Mouse (Mus musculus) 416B (cell line): ENCODE measurements around the gene Ube2r2.

ENCODE experiments used
- DNase-seq: peaks from one replicate; pipeline ENCODE4 v3.0.0; 2011; ENCODE audit warnings: low read depth

The Ube2r2 gene

GRCm38 (mm10) chr4:41135711-41136453 lies at the start of gene Ube2r2:
TSS of gene Ube2r2 (plus strand) at chr4:41135743.
- peak; percentile 64 for DNase-seq

GRCm38 (mm10) chr4:41086947-41087346 lies 48.6 kb upstream of the Ube2r2 start:
- no peak for DNase-seq

GRCm38 (mm10) chr4:41087459-41088298 lies 47.9 kb upstream of the Ube2r2 start:
- no peak for DNase-seq

- no peak for DNase-seq
Observed at GRCm38 (mm10) chr4:41089189-41089588, 46.4 kb upstream of the Ube2r2 start.

GRCm38 (mm10) chr4:41089705-41090104 lies 45.8 kb upstream of the Ube2r2 start:
- no peak for DNase-seq

GRCm38 (mm10) chr4:41091391-41091790 lies 44.2 kb upstream of the Ube2r2 start:
- no peak for DNase-seq

GRCm38 (mm10) chr4:41092958-41093357 lies 42.6 kb upstream of the Ube2r2 start:
- DNase-seq = no peak

GRCm38 (mm10) chr4:41094361-41094760 lies 41.2 kb upstream of the Ube2r2 start:
- DNase-seq = peak; percentile 83

GRCm38 (mm10) chr4:41096169-41096568 lies 39.4 kb upstream of the Ube2r2 start:
- no peak for DNase-seq

GRCm38 (mm10) chr4:41096794-41097193 lies 38.7 kb upstream of the Ube2r2 start:
- no peak for DNase-seq

- no peak for DNase-seq
Observed at GRCm38 (mm10) chr4:41097381-41097780, 38.2 kb upstream of the Ube2r2 start.

GRCm38 (mm10) chr4:41097871-41098576 lies 37.5 kb upstream of the Ube2r2 start, which contains the start of gene Aqp3:
TSS of gene Aqp3 (minus strand) at chr4:41098183.
- no peak for DNase-seq

- no peak for DNase-seq
Observed at GRCm38 (mm10) chr4:41098577-41098951, 37.0 kb upstream of the Ube2r2 start.

- DNase-seq = no peak
Observed at GRCm38 (mm10) chr4:41100986-41101385, 34.6 kb upstream of the Ube2r2 start.

GRCm38 (mm10) chr4:41102901-41103300 lies 32.6 kb upstream of the Ube2r2 start:
- DNase-seq = no peak

GRCm38 (mm10) chr4:41107440-41107839 lies 28.1 kb upstream of the Ube2r2 start:
- no peak for DNase-seq

- peak; percentile 90 for DNase-seq
Observed at GRCm38 (mm10) chr4:41108717-41109425, 26.7 kb upstream of the Ube2r2 start.

GRCm38 (mm10) chr4:41114358-41115070 lies 21.0 kb upstream of the Ube2r2 start:
- DNase-seq = no peak

GRCm38 (mm10) chr4:41115074-41115473 lies 20.5 kb upstream of the Ube2r2 start:
- DNase-seq = no peak

GRCm38 (mm10) chr4:41115793-41116192 lies 19.8 kb upstream of the Ube2r2 start:
- no peak for DNase-seq

- no peak for DNase-seq
Observed at GRCm38 (mm10) chr4:41116817-41117216, 18.7 kb upstream of the Ube2r2 start.
